Mouse (Mus musculus): Measurements from ENCODE around the gene Clrn2.

GRCm38 (mm10) chr5:45476288-45476687, 22.7 kb downstream of the Clrn2 start:
- TF ChIP-seq CTCF (IDR thresholded peaks at IDR 0.05; ENCODE audit: insufficient read depth, low read length) (no peak), POLR2A (IDR thresholded peaks at IDR 0.05; ENCODE audit: borderline replicate concordance, extremely low read depth, low read depth, low read length) (no peak)
